Mouse (Mus musculus): Measurements from ENCODE around the gene Mpped2. TPM values are rescaled to one million over a fixed set of nuclear protein-coding genes. Genes with fewer than 3 reads are reported as not detected.

Gene Mpped2
- polyA plus RNA-seq, 1 experiment from 2014 or later = 134 TPM

DNA sequence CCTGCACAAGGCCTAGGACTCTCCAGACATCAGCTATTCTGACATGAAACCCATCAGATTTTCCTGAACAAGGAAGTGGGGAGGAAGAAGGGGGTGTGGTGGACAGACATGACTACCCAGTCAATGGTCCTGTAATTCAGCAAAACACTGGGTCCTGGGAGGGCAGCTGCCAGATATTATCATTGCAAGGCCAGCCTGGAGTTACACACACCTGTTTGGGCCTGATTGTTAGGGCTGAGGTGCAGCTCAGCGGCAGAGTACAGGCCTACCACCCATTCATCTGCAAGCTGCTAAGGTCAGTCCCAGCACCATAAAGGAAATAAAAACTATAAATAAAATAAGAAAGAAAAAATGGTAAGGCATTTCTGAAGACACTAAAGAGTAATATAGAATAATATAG is 52.3 kb downstream of the Mpped2 start:
- H3K27ac ChIP-seq = no peak overlapping the region
- H3K36me3 ChIP-seq = peaks cover 12% of the 10 kb centered on the region; the same call in 1 of the 2 replicates
- H3K27me3 ChIP-seq = no peaks in the 10 kb centered on the region
- H3K4me2 ChIP-seq = no peak overlapping the region
- H3K4me3 ChIP-seq (replicated peaks) = no peak overlapping the region
- H3K9ac ChIP-seq (replicated peaks) = no peak overlapping the region
- no peak for ATAC-seq (ENCODE audit: insufficient number of reproducible peaks, insufficient read depth, low FRiP score, low TSS enrichment, low read depth)
- H3K9me3 ChIP-seq = no peaks in the 10 kb centered on the region
- WGBS = 61% methylated on average over 1 of the region's 1 CpGs
- H3K4me1 ChIP-seq (replicated peaks) = peaks cover 21% of the 10 kb centered on the region

DNA sequence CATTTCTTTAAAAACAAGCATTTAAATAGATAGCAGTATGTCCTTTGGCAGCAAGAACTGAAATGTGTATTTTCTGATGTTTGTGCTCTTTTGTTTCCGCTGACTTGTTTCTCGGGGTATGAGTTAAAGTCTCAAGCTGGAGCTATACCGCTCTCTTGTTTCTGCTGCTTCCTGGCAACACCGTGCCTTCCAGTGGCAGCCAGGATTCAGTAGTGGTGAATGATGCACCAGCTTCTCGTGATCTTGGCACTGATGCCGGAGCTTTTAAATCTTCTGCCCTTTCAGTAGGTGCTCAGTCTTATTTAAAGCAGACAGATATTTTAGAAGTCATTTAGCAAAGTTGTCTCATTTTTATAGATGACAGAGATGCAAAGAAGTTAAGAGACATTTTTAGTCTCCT is 53.1 kb downstream of the Mpped2 start:
- WGBS = 83% methylated on average over 6 of the region's 6 CpGs
- ATAC-seq (ENCODE audit: insufficient number of reproducible peaks, insufficient read depth, low FRiP score, low TSS enrichment, low read depth) = no peak

DNA sequence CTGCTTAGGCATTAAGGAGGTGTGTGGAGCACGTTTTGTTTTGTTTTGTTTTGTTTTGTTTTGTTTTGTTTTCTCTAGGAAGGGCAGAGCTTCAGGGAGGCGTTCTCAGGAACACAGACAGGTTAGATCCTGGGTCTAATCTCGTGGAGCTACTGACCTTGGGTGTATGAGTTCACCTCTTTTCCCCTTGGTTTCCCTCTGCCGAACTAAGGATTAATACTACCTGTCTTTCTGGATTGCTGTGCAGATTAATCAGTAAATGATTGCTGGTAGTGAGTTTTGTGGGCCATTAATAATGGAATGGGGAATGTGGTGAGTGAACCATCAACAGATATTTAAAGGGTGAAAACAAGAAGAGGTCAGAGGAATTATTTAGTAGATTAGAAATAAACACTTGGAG is 53.8 kb downstream of the Mpped2 start:
- Histone ChIP-seq H3K27ac (no peak overlapping the region), H3K36me3 (peaks cover 19% of the 10 kb centered on the region; the same call in 1 of the 2 replicates), H3K27me3 (no peaks in the 10 kb centered on the region), H3K4me3 (replicated peaks) (no peak overlapping the region), H3K9me3 (no peaks in the 10 kb centered on the region), H3K9ac (replicated peaks) (no peak overlapping the region), H3K4me1 (replicated peaks) (peaks cover 21% of the 10 kb centered on the region), H3K4me2 (no peak overlapping the region)
- 57% methylated on average over 4 of the region's 4 CpGs for WGBS
- no peak for ATAC-seq (ENCODE audit: insufficient number of reproducible peaks, insufficient read depth, low FRiP score, low TSS enrichment, low read depth)

More for the DNA sequence above, 53.1 kb downstream of the Mpped2 start:
- peaks cover 21% of the 10 kb centered on the region for H3K4me1 ChIP-seq (replicated peaks)
- H3K36me3 ChIP-seq = peaks cover 17% of the 10 kb centered on the region; the same call in 1 of the 2 replicates
- no peak overlapping the region for H3K4me2 ChIP-seq
- H3K4me3 ChIP-seq (replicated peaks) = no peak overlapping the region
- H3K27ac ChIP-seq = no peak overlapping the region
- H3K9ac ChIP-seq (replicated peaks) = no peak overlapping the region
- no peaks in the 10 kb centered on the region for H3K9me3 ChIP-seq
- H3K27me3 ChIP-seq = no peaks in the 10 kb centered on the region

DNA sequence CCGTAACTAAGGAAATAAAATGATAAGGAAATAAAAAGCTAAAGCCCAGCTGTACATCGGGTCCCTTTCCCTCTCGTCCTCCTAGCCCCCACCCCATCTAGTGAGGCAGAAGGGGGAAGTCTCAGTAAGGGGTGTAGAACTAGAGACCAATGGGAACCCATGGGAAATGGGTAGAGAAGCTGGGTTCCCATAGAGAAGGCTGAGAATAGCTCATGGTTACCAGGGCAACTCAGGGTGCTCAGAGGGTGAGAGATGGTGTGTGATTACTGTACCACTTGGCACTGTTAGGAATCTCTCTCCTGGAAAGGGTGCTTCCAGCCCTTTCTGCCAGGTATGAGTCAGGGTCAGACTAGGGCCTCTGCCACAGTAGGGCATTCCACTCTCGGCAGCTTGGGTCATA is 54.3 kb downstream of the Mpped2 start:
- Histone ChIP-seq H3K27ac (no peak overlapping the region), H3K4me3 (replicated peaks) (no peak overlapping the region), H3K4me1 (replicated peaks) (peaks cover 21% of the 10 kb centered on the region), H3K9me3 (no peaks in the 10 kb centered on the region), H3K4me2 (no peak overlapping the region), H3K9ac (replicated peaks) (no peak overlapping the region), H3K36me3 (peaks cover 15% of the 10 kb centered on the region; the same call in 1 of the 2 replicates), H3K27me3 (no peaks in the 10 kb centered on the region)
- 75% methylated on average over 4 of the region's 4 CpGs for WGBS
- ATAC-seq (ENCODE audit: insufficient number of reproducible peaks, insufficient read depth, low FRiP score, low TSS enrichment, low read depth) = no peak

DNA sequence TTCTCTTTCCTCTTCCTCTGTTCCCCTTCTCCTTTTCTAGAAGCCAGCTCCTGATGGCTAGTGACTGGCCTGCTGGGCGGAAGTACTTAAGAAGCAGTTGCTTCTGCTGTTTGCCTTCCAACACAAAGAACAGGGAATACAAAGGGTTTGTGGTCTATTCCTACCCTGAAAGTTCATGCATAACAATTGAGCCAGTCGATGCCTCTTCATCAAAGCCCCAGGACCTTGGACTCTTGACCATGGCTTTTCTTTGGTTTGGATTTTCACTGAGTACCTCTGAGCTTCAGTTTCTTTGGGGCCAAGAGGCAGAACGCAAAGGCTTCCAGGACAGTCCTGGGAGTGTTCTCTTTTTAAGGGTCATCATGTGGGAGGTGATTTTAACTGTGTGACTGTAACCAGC is 57.8 kb downstream of the Mpped2 start:
- WGBS = 83% methylated on average over 3 of the region's 3 CpGs
- Histone ChIP-seq H3K36me3 (peaks cover 6% of the 10 kb centered on the region; the same call in 1 of the 2 replicates), H3K27ac (no peak overlapping the region), H3K4me2 (no peak overlapping the region), H3K9me3 (no peaks in the 10 kb centered on the region), H3K27me3 (peaks cover 4% of the 10 kb centered on the region; the same call in 1 of the 2 replicates), H3K4me3 (replicated peaks) (no peak overlapping the region), H3K4me1 (replicated peaks) (peaks cover 18% of the 10 kb centered on the region), H3K9ac (replicated peaks) (no peak overlapping the region)
- ATAC-seq (ENCODE audit: insufficient number of reproducible peaks, insufficient read depth, low FRiP score, low TSS enrichment, low read depth) = no peak

DNA sequence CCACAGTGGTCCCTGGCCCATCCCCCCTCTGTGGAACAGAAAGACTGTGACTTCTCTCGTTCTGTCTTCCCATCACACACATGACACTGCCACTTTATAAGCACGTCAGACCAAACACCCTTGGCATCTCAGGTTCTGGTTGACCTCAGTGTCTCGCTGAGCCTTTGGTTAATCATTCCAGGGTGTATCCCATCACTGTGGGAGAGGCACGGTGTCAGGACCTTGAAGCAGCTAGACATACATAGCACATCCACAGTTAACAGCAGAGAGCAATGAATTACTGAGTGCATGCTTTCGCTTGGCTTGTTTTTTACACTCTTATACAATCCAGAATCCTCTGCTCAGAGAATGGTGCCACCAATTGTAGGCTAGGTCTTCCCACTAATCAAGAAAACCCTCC is 60.6 kb downstream of the Mpped2 start:
- Histone ChIP-seq H3K36me3 (peaks cover 6% of the 10 kb centered on the region; the same call in 1 of the 2 replicates), H3K4me2 (no peak overlapping the region), H3K27me3 (peaks cover 4% of the 10 kb centered on the region; the same call in 1 of the 2 replicates), H3K4me1 (replicated peaks) (peaks cover 35% of the 10 kb centered on the region), H3K9ac (replicated peaks) (no peak overlapping the region), H3K9me3 (no peaks in the 10 kb centered on the region), H3K27ac (no peak overlapping the region), H3K4me3 (replicated peaks) (no peak overlapping the region)
- no peak for ATAC-seq (ENCODE audit: insufficient number of reproducible peaks, insufficient read depth, low FRiP score, low TSS enrichment, low read depth)
- WGBS = 72% methylated on average over 5 of the region's 5 CpGs

DNA sequence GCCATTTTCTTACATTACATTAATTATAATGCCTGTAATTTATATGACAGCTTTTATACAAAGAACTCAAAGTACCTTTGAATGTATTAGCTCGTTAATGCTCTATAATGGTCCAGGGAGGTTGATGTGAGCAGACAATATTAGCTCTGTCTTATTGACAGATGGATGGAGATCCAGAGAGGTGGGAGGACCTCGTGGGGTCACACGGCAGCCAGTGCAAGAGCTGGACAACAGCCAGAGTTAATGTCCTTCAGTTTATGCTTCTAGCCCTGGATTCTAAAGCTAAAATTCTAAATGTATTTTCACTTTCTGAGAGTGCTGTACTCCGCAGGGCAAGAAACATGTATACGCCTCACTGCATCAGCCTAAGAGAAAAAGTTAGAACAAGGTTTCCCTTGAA is 61.6 kb downstream of the Mpped2 start:
- Histone ChIP-seq H3K4me1 (replicated peaks) (peaks cover 27% of the 10 kb centered on the region), H3K4me3 (replicated peaks) (no peak overlapping the region), H3K9ac (replicated peaks) (no peak overlapping the region), H3K27ac (no peak overlapping the region), H3K36me3 (peaks cover 6% of the 10 kb centered on the region; the same call in 1 of the 2 replicates), H3K4me2 (no peak overlapping the region), H3K27me3 (peaks cover 4% of the 10 kb centered on the region; the same call in 1 of the 2 replicates), H3K9me3 (no peaks in the 10 kb centered on the region)
- 69% methylated on average over 5 of the region's 5 CpGs for WGBS
- no peak for ATAC-seq (ENCODE audit: insufficient number of reproducible peaks, insufficient read depth, low FRiP score, low TSS enrichment, low read depth)

DNA sequence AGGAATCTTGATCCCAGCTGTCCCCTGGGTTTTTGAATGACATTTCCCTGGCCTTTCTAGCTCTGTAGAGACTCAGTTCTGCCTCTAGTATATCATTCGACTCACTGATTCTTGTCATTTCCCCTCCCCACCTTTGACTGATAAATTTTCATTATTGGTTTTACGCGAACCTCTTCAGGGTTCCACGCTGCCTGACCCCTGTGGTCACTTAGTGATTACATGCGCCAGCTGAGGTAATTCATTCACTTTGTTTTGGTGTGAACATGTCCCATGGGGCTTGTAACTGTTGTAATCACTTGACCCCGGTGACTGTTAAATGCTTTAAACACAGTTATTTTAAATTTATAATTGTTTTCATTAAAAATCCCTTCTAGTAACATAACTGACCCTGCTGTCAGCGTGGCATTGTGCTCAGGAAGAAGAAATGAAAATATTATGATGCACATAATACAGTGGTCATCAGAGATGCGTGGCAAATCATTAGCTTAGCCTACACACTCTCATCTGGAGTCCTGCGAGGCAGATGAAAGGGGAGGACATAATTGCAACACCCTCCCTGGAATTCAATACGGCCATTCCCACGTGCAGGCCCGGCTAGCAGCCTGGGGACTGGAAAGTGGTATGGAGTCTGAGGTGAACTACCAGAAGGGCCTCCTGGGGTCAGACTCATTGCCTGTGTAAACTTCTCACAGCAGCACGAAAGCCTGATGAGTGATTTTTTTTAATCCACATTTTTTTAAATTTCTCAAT is 63.5 kb downstream of the Mpped2 start:
- Histone ChIP-seq H3K27ac (no peak overlapping the region), H3K4me1 (replicated peaks) (peaks cover 25% of the 10 kb centered on the region), H3K9ac (replicated peaks) (no peak overlapping the region), H3K4me3 (replicated peaks) (no peak overlapping the region), H3K27me3 (peaks cover 4% of the 10 kb centered on the region; the same call in 1 of the 2 replicates), H3K36me3 (no peaks in the 10 kb centered on the region; the same call in 1 of the 2 replicates), H3K4me2 (no peak overlapping the region), H3K9me3 (no peaks in the 10 kb centered on the region)
- ATAC-seq (ENCODE audit: insufficient number of reproducible peaks, insufficient read depth, low FRiP score, low TSS enrichment, low read depth) = 0 out of 2 replicates have a peak, but pooled peaks have one; percentile 47
- 17% methylated on average over 13 of the region's 13 CpGs for WGBS

DNA sequence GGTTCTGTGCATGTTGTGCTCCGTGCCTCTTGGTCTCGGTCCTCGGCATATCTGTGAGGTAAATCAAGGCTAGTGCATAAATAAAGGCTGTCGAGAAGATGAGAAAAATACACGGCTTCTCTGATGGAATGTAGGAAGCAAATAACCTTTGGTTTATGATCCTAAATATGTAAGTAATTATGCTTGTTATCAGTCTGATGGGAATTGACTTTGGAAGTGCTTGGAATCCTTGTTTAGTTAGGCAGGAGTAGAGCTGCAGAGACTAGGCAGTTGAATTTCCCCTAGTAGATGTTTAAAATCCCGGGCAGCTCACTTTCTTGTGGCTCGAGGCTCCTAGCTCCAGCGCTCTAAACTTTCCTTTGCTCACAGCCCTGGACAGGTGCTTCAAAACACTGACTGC is 69.9 kb downstream of the Mpped2 start:
- ATAC-seq (ENCODE audit: insufficient number of reproducible peaks, insufficient read depth, low FRiP score, low TSS enrichment, low read depth) = no peak
- H3K4me3 ChIP-seq (replicated peaks) = no peak overlapping the region
- peaks cover 8% of the 10 kb centered on the region; the same call in 1 of the 2 replicates for H3K36me3 ChIP-seq
- no peak overlapping the region for H3K27ac ChIP-seq
- H3K9ac ChIP-seq (replicated peaks) = no peak overlapping the region
- WGBS = 68% methylated on average over 8 of the region's 8 CpGs
- no peaks in the 10 kb centered on the region for H3K27me3 ChIP-seq
- no peaks in the 10 kb centered on the region for H3K9me3 ChIP-seq
- H3K4me1 ChIP-seq (replicated peaks) = 0 out of 2 replicates have a peak, but pooled peaks cover 7% of the 10 kb centered on the region
- no peak overlapping the region for H3K4me2 ChIP-seq

DNA sequence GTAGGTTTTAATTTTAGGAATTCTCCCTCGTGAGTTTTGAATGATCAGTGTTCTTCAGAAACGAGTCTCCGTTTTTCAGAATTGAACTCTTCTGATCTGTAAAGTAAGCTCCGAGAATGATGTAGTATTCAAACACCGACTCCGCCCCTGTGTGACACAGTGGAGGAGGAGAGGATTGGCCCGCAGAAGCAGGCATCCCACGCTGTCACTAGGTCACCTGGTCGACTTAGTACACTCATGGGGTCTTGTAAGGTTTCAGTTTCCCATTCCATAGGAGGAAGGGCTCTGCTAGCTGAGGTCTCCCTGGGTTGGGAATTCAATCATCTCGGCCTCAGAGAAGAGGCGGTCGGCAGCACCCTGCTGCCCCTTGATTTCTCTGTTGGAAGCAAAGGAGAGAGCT is 76.2 kb downstream of the Mpped2 start:
- H3K4me3 ChIP-seq (replicated peaks) = no peak overlapping the region
- H3K9me3 ChIP-seq = no peaks in the 10 kb centered on the region
- H3K27me3 ChIP-seq = no peaks in the 10 kb centered on the region
- H3K4me1 ChIP-seq (replicated peaks) = peaks cover 2% of the 10 kb centered on the region; the same call in 1 of the 2 replicates
- H3K9ac ChIP-seq (replicated peaks) = no peak overlapping the region
- 79% methylated on average over 12 of the region's 12 CpGs for WGBS
- no peak for ATAC-seq (ENCODE audit: insufficient number of reproducible peaks, insufficient read depth, low FRiP score, low TSS enrichment, low read depth)
- peaks cover 8% of the 10 kb centered on the region for H3K36me3 ChIP-seq
- no peak overlapping the region for H3K4me2 ChIP-seq
- H3K27ac ChIP-seq = no peak overlapping the region

DNA sequence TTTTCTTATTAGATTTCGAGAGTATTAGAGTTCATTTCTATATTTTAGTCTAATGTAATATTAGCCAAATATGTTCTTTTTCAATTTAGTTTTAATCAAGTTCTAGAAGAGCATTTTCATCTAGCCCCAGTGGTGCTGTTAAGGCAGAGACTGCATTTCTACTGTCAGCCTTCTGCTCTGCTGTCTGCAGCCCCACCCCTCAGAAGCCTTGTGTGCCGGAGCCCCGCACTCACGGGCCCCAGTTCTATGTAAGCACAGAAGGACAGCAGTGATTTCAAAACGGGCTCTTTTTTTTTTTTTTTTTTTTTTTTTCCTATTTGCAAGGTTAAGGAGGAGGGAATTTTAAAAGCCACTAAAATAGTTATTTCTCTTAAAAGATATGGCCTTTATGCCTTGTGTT is 79.6 kb downstream of the Mpped2 start:
- Histone ChIP-seq H3K4me1 (replicated peaks) (peaks cover 21% of the 10 kb centered on the region), H3K4me3 (replicated peaks) (no peak overlapping the region), H3K9ac (replicated peaks) (no peak overlapping the region), H3K9me3 (no peaks in the 10 kb centered on the region), H3K4me2 (no peak overlapping the region), H3K27ac (no peak overlapping the region), H3K27me3 (no peaks in the 10 kb centered on the region), H3K36me3 (peaks cover 4% of the 10 kb centered on the region; the same call in 1 of the 2 replicates)
- no peak for ATAC-seq (ENCODE audit: insufficient number of reproducible peaks, insufficient read depth, low FRiP score, low TSS enrichment, low read depth)
- 59% methylated on average over 5 of the region's 5 CpGs for WGBS
